Mouse (Mus musculus) midbrain, embryonic 14.5 days (tissue): ENCODE results near the gene Vps41. TPM values are rescaled to one million over a fixed set of nuclear protein-coding genes. Genes with fewer than 3 reads are reported as not detected.

Experiments used
- ATAC-seq: fragments of 200-750 bp; cut with Nextera tagmentation; 2 replicates; pipeline ENCODE4 v1.8.0; 2017; ENCODE audit warnings: moderate number of reproducible peaks, moderate library complexity; ENCODE audit not compliant: low FRiP score, low TSS enrichment
- DNase-seq: peaks from one replicate; pipeline ENCODE4 v3.0.0-alpha.2; 2015
- H3K27ac ChIP-seq: fragments of 300-500 bp; sonication (generic); replicated peaks from 2 replicates; pipeline ENCODE4 v1.5.1; 2014; ENCODE audit warnings: mild to moderate bottlenecking, low read depth, low read length, moderate library complexity
- H3K27me3 ChIP-seq: fragments of 300-500 bp; sonication (generic); 2 replicates; pipeline ENCODE4 v1.6.1; 2014; ENCODE audit warnings: low read length, control low read depth, mixed read lengths; ENCODE audit not compliant: control insufficient read depth, insufficient read depth
- H3K36me3 ChIP-seq: fragments of 300-500 bp; sonication (generic); 2 replicates; pipeline ENCODE4 v1.6.1; 2014; ENCODE audit warnings: low read length, control low read depth; ENCODE audit not compliant: control insufficient read depth, insufficient read depth
- H3K4me1 ChIP-seq: fragments of 300-500 bp; sonication (generic); 2 replicates; pipeline ENCODE4 v1.6.1; 2014; ENCODE audit warnings: mild to moderate bottlenecking, antibody characterized with exemption, low read length, control low read depth; ENCODE audit not compliant: control insufficient read depth, insufficient read depth
- H3K4me2 ChIP-seq: fragments of 300-500 bp; sonication (generic); 2 replicates; pipeline ENCODE4 v1.6.1; 2014; ENCODE audit warnings: mild to moderate bottlenecking, low read length, moderate library complexity
- H3K4me3 ChIP-seq: fragments of 300-500 bp; sonication (generic); replicated peaks from 2 replicates; pipeline ENCODE4 v1.5.1; 2014; ENCODE audit warnings: low read depth, low read length
- H3K9ac ChIP-seq: fragments of 300-500 bp; sonication (generic); replicated peaks from 2 replicates; pipeline ENCODE4 v1.6.1; 2014; ENCODE audit warnings: mild to moderate bottlenecking, low read length, moderate library complexity
- H3K9me3 ChIP-seq: fragments of 300-500 bp; sonication (generic); 2 replicates; pipeline ENCODE4 v1.6.1; 2016; ENCODE audit warnings: low read length, control low read depth, mixed read lengths; ENCODE audit not compliant: control insufficient read depth
- WGBS: fragments of 180-500 bp; shearing (Covaris S2); extraction: QIAGEN DNeasy Blood & Tissue Kit; methylation state at CpG from one replicate; pipeline ENCODE4 v1.1.7; 2014; 5-methylcytosine and 5-hydroxymethylcytosine counted together
- polyA plus RNA-seq: library from polyadenylated mRNA; unstranded; fragments of >200 nt; fragmentation: Nextera tagmentation; extraction: Ambion mirVana; gene quantifications from 2 replicates; pipeline ENCODE4 v1.2.1, GENCODE M21; 2014

Gene Vps41
- polyA plus RNA-seq, 1 experiment from 2014 or later, result 144 TPM

GRCm38 (mm10) chr13:18788040-18788439 is 71.0 kb downstream of the Vps41 start:
- 94% methylated on average over 4 of the region's 4 CpGs for WGBS

GRCm38 (mm10) chr13:18788689-18789088 is 71.6 kb downstream of the Vps41 start:
- ATAC-seq (no peak), DNase-seq (no peak)
- Histone ChIP-seq H3K4me2 (no peak overlapping the region), H3K9me3 (no peaks in the 10 kb centered on the region), H3K9ac (no peak overlapping the region), H3K4me1 (0 out of 2 replicates have a peak, but pooled peaks cover 4% of the 10 kb centered on the region), H3K27me3 (no peaks in the 10 kb centered on the region), H3K36me3 (no peaks in the 10 kb centered on the region), H3K27ac (no peak overlapping the region), H3K4me3 (no peak overlapping the region)
- 64% methylated on average over 2 of the region's 2 CpGs for WGBS

More at GRCm38 (mm10) chr13:18788040-18788439, 71.0 kb downstream of the Vps41 start:
- H3K9me3 ChIP-seq, result no peaks in the 10 kb centered on the region
- no peaks in the 10 kb centered on the region for H3K36me3 ChIP-seq
- no peak overlapping the region for H3K27ac ChIP-seq
- no peak overlapping the region for H3K4me3 ChIP-seq
- DNase-seq, result no peak
- 0 out of 2 replicates have a peak, but pooled peaks cover 4% of the 10 kb centered on the region for H3K4me1 ChIP-seq
- no peak for ATAC-seq
- H3K27me3 ChIP-seq, result no peaks in the 10 kb centered on the region
- no peak overlapping the region for H3K4me2 ChIP-seq
- H3K9ac ChIP-seq, result no peak overlapping the region

- Histone ChIP-seq H3K9me3 (no peaks in the 10 kb centered on the region), H3K27ac (no peak overlapping the region), H3K9ac (no peak overlapping the region), H3K4me3 (no peak overlapping the region), H3K27me3 (no peaks in the 10 kb centered on the region), H3K4me1 (0 out of 2 replicates have a peak, but pooled peaks cover 4% of the 10 kb centered on the region), H3K4me2 (no peak overlapping the region), H3K36me3 (no peaks in the 10 kb centered on the region)
- DNase-seq (no peak), ATAC-seq (no peak)
- 97% methylated on average over 4 of the region's 4 CpGs for WGBS
Observed at GRCm38 (mm10) chr13:18789662-18790061, 72.6 kb downstream of the Vps41 start.

- 72% methylated on average over 6 of the region's 6 CpGs for WGBS
- ATAC-seq, result no peak
- H3K36me3 ChIP-seq, result no peaks in the 10 kb centered on the region
- H3K9me3 ChIP-seq, result no peaks in the 10 kb centered on the region
- no peak overlapping the region for H3K4me2 ChIP-seq
- H3K27ac ChIP-seq, result no peak overlapping the region
- 0 out of 2 replicates have a peak, but pooled peaks cover 4% of the 10 kb centered on the region for H3K4me1 ChIP-seq
- no peak overlapping the region for H3K4me3 ChIP-seq
- H3K27me3 ChIP-seq, result no peaks in the 10 kb centered on the region
- no peak for DNase-seq
- H3K9ac ChIP-seq, result no peak overlapping the region
Observed at GRCm38 (mm10) chr13:18790086-18790485, 73.0 kb downstream of the Vps41 start.

GRCm38 (mm10) chr13:18791314-18791713 is 74.2 kb downstream of the Vps41 start:
- H3K36me3 ChIP-seq, result no peaks in the 10 kb centered on the region
- no peak overlapping the region for H3K9ac ChIP-seq
- DNase-seq (no peak), ATAC-seq (no peak)
- WGBS, result 41% methylated on average over 4 of the region's 4 CpGs
- 0 out of 2 replicates have a peak, but pooled peaks cover 4% of the 10 kb centered on the region for H3K4me1 ChIP-seq
- no peak overlapping the region for H3K4me2 ChIP-seq
- H3K27ac ChIP-seq, result no peak overlapping the region
- H3K4me3 ChIP-seq, result no peak overlapping the region
- H3K9me3 ChIP-seq, result no peaks in the 10 kb centered on the region
- H3K27me3 ChIP-seq, result no peaks in the 10 kb centered on the region

DNA sequence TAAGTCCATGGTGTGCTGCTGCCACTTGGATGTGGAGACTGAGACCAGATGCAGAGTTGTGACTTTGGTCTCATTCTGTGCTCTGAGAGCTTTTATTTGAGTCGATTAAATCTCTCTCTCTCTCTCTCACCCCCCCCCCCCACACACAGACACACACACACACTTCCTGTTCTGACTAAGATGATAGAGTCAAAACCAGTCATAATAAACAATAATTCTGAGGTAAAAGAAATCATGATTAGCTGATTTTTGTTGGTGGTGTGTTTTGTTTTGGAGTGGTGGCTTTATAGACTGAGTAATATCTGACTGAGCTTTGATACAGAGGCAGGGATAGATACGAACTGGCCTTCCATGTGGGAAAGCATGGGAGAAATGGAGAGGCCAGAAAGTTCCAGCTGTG is 74.6 kb downstream of the Vps41 start:
- Histone ChIP-seq H3K9me3 (no peaks in the 10 kb centered on the region), H3K27ac (no peak overlapping the region), H3K4me1 (0 out of 2 replicates have a peak, but pooled peaks cover 4% of the 10 kb centered on the region), H3K27me3 (no peaks in the 10 kb centered on the region), H3K9ac (no peak overlapping the region), H3K36me3 (no peaks in the 10 kb centered on the region), H3K4me3 (no peak overlapping the region), H3K4me2 (no peak overlapping the region)
- ATAC-seq (no peak), DNase-seq (no peak)
- 85% methylated on average over 2 of the region's 2 CpGs for WGBS

- no peaks in the 10 kb centered on the region for H3K36me3 ChIP-seq
- no peak overlapping the region for H3K4me3 ChIP-seq
- ATAC-seq (no peak), DNase-seq (no peak)
- H3K4me1 ChIP-seq, result 0 out of 2 replicates have a peak, but pooled peaks cover 4% of the 10 kb centered on the region
- H3K9ac ChIP-seq, result no peak overlapping the region
- H3K27ac ChIP-seq, result no peak overlapping the region
- H3K9me3 ChIP-seq, result no peaks in the 10 kb centered on the region
- no peaks in the 10 kb centered on the region for H3K27me3 ChIP-seq
- no peak overlapping the region for H3K4me2 ChIP-seq
- 66% methylated on average over 3 of the region's 3 CpGs for WGBS
Observed at GRCm38 (mm10) chr13:18794454-18794853, 77.4 kb downstream of the Vps41 start.

DNA sequence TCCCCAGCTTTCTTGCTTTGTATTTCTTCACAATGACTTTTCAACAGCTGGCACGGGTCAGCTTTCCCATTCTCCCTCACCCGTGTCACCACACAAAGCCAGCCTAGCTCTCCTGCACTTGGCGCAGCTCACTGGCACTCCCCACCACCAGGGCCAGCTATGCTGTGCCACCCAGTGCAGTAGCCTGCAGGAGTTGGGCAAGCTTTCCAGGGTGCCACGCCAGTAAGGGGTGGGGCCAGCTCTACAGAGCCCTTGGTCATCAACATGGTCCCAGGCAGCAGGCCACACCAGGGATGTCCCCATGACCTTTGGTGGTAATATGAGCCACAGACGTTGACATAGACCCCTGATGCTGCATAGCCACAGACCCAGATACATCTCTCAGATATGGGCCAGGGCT is 80.5 kb downstream of the Vps41 start:
- Histone ChIP-seq H3K27me3 (no peaks in the 10 kb centered on the region), H3K9ac (no peak overlapping the region), H3K36me3 (no peaks in the 10 kb centered on the region), H3K4me2 (no peak overlapping the region), H3K4me3 (no peak overlapping the region), H3K4me1 (no peaks in the 10 kb centered on the region), H3K27ac (no peak overlapping the region), H3K9me3 (no peaks in the 10 kb centered on the region)
- DNase-seq (no peak), ATAC-seq (0 out of 2 replicates have a peak, but pooled peaks have one; percentile 31)
- 92% methylated on average over 5 of the region's 5 CpGs for WGBS

DNA sequence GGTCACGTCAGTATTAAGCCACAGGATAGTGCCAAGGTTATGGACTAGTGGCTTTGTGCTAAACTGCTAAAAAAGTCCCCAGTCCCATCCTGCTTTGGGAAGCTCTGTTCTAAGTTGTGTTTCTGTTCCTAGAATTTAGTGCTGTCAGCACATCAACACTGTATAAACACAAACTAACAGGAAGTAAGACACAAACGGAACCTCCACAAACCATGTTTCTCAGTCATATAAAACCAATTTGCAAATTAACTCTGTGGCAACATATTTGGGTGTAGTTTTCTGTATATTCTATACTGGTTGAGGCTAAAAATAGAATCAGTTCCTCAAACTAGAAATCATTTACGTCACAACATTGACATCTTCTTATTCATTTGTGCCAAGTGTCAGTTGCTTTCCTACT is 83.3 kb downstream of the Vps41 start:
- Histone ChIP-seq H3K27ac (no peak overlapping the region), H3K36me3 (no peaks in the 10 kb centered on the region), H3K9ac (no peak overlapping the region), H3K27me3 (no peaks in the 10 kb centered on the region), H3K9me3 (no peaks in the 10 kb centered on the region), H3K4me3 (no peak overlapping the region), H3K4me2 (no peak overlapping the region), H3K4me1 (no peaks in the 10 kb centered on the region)
- DNase-seq, result no peak
- 88% methylated on average over 3 of the region's 3 CpGs for WGBS
- no peak for ATAC-seq
